Mouse (Mus musculus): ENCODE measurements at regions not wholly inside any gene's neighbourhood (a gene's known extent, or its start where the extent isn't known, plus 50 kb on each side); places are given as distances from the start of the nearest gene placed in this dataset.

DNA sequence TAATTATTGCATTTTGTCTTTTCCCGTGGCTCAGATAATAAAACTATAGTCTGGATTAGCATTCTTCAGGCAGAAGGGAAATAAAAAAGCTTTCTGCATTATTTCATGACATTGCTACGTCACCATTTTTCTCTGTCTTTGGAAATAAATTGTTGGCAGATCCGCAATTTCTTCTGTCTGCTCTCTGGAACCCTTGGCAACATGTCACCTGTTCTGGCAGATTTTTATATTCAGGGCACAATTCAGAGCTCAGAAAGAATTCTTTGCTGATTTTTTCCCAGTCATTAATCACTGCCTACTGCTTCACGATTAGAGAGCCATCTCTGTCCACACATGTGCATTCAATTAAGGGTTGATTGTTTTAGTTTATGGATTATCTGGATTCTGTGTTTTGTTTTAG lies 460.5 kb downstream of the Cdh8 start:
- no peak overlapping the region for H3K27ac ChIP-seq
- no peaks in the 10 kb centered on the region for H3K36me3 ChIP-seq
- H3K9me3 ChIP-seq (replicated peaks): no peaks in the 10 kb centered on the region
- DNase-seq (ENCODE audit: low spot score): no peak
- no peaks in the 10 kb centered on the region for H3K27me3 ChIP-seq (ENCODE audit: low read depth, poor library complexity, severe bottlenecking)
- WGBS: 71% methylated on average over 4 of the region's 4 CpGs
- no peaks in the 10 kb centered on the region for H3K4me1 ChIP-seq
- H3K4me3 ChIP-seq: no peak overlapping the region

GRCm38 (mm10) chr8:98913159-98913777 lies 503.0 kb downstream of the Cdh8 start:
- 88% methylated on average over 3 of the region's 3 CpGs for WGBS
- DNase-seq (ENCODE audit: low spot score): no peak
- no peak overlapping the region for H3K27ac ChIP-seq

DNA sequence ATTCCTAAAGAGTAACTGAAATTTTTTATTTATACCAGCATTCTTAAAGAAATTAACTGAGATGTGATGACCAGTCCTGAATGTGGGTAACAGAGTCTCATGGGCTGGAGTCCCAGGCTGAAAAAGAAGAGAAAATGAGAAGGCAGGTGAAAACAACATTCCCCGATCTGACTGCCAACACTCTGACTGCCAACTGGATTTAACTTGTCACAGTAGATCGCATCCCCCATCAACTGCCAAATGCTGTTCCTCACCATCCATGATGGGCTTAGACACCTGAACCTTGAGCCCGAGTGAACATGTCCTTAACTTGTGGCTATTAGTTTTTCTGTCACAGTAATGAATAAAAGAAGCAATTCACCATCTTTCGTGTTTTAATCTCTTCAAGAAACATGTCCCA lies 522.9 kb downstream of the Cdh8 start:
- H3K27ac ChIP-seq: no peak overlapping the region
- WGBS: 91% methylated on average over 4 of the region's 4 CpGs
- H3K27me3 ChIP-seq (ENCODE audit: low read depth, poor library complexity, severe bottlenecking): no peaks in the 10 kb centered on the region

More at GRCm38 (mm10) chr8:98913159-98913777, 503.0 kb downstream of the Cdh8 start:
- H3K4me1 ChIP-seq: no peaks in the 10 kb centered on the region
- no peaks in the 10 kb centered on the region for H3K9me3 ChIP-seq (replicated peaks)
- no peak overlapping the region for H3K4me3 ChIP-seq
- H3K36me3 ChIP-seq: no peaks in the 10 kb centered on the region
- H3K27me3 ChIP-seq (ENCODE audit: low read depth, poor library complexity, severe bottlenecking): no peaks in the 10 kb centered on the region

DNA sequence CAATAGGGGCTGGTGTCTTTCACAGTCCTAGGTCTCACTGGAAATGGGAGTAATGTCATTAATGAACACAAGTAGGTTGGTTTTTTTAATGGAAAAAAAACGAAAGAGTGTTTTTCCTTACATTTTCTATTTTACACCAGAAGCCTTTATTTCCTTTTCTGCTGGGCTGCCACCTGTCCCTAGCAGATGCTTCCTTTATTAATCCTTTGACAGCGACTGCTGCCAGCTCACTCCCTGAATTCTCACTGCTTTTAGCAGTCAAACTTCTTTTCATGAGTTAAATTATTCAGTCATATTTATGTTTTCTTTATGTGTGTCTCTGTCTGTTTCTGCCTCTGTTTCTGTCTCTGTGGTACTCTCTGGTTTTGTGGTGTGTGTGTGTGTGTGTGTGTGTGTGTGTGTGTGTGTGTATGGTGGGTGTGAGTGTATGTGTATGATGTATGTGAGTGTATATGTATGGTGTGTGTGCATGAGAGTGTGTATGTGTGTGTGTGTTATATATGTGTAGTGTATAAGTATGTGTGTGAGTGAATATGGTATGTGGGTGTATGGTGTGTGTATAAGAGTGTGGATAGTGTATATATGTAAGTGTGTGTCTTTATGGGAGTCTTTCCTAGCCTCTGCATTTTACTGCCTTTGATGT lies 554.5 kb downstream of the Cdh8 start:
- Histone ChIP-seq H3K4me1 (peaks cover 5% of the 10 kb centered on the region), H3K4me3 (no peak overlapping the region), H3K27me3 (ENCODE audit: low read depth, poor library complexity, severe bottlenecking) (no peaks in the 10 kb centered on the region), H3K9me3 (replicated peaks) (no peaks in the 10 kb centered on the region), H3K36me3 (no peaks in the 10 kb centered on the region), H3K27ac (no peak overlapping the region)
- 80% methylated on average over 2 of the region's 2 CpGs for WGBS
- DNase-seq (ENCODE audit: low spot score): no peak

More for the DNA sequence above, 522.9 kb downstream of the Cdh8 start:
- Histone ChIP-seq H3K36me3 (no peaks in the 10 kb centered on the region), H3K4me1 (no peaks in the 10 kb centered on the region), H3K4me3 (no peak overlapping the region), H3K9me3 (replicated peaks) (no peaks in the 10 kb centered on the region)
- DNase-seq (ENCODE audit: low spot score): no peak

GRCm38 (mm10) chr8:98861175-98861574 lies 555.1 kb downstream of the Cdh8 start:
- no peaks in the 10 kb centered on the region for H3K36me3 ChIP-seq
- DNase-seq (ENCODE audit: low spot score): no peak
- no peaks in the 10 kb centered on the region for H3K27me3 ChIP-seq (ENCODE audit: low read depth, poor library complexity, severe bottlenecking)
- WGBS: 81% methylated on average over 4 of the region's 4 CpGs
- no peaks in the 10 kb centered on the region for H3K9me3 ChIP-seq (replicated peaks)
- H3K27ac ChIP-seq: no peak overlapping the region
- no peak overlapping the region for H3K4me3 ChIP-seq
- H3K4me1 ChIP-seq: peaks cover 5% of the 10 kb centered on the region

GRCm38 (mm10) chr8:98860416-98860815 lies 555.9 kb downstream of the Cdh8 start:
- no peak overlapping the region for H3K27ac ChIP-seq
- no peaks in the 10 kb centered on the region for H3K27me3 ChIP-seq (ENCODE audit: low read depth, poor library complexity, severe bottlenecking)
- 50% methylated on average over 5 of the region's 5 CpGs for WGBS
- H3K9me3 ChIP-seq (replicated peaks): no peaks in the 10 kb centered on the region
- DNase-seq (ENCODE audit: low spot score): peak; percentile 45
- peaks cover 5% of the 10 kb centered on the region for H3K4me1 ChIP-seq
- no peaks in the 10 kb centered on the region for H3K36me3 ChIP-seq
- H3K4me3 ChIP-seq: no peak overlapping the region

DNA sequence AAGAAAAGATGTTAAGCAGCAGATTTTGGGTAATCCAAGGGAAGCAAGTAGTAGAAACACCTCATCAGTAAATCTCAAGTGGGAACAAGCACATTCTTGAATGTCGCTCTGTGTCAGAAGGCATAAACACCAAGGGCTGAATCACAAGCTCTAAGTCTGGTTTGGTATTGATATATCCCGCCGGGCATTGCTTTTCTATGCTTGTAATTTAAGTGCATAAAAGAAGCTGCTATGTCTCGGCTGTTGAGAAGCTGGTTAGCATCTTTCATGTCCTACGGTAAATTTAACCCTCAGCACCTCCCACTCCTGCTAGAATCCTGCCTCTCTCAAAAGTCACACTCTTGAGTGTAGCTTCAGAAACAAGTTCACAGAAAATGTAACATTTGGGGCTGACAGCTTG lies 586.8 kb downstream of the Cdh8 start:
- Histone ChIP-seq H3K4me3 (no peak overlapping the region), H3K27me3 (ENCODE audit: low read depth, poor library complexity, severe bottlenecking) (no peaks in the 10 kb centered on the region), H3K36me3 (no peaks in the 10 kb centered on the region), H3K9me3 (replicated peaks) (no peaks in the 10 kb centered on the region), H3K27ac (no peak overlapping the region), H3K4me1 (no peaks in the 10 kb centered on the region)
- no peak for DNase-seq (ENCODE audit: low spot score)
- 84% methylated on average over 5 of the region's 5 CpGs for WGBS

GRCm38 (mm10) chr8:98829006-98829405 lies 587.3 kb downstream of the Cdh8 start:
- no peaks in the 10 kb centered on the region for H3K4me1 ChIP-seq
- DNase-seq (ENCODE audit: low spot score): no peak
- no peaks in the 10 kb centered on the region for H3K36me3 ChIP-seq
- H3K4me3 ChIP-seq: no peak overlapping the region
- no peaks in the 10 kb centered on the region for H3K9me3 ChIP-seq (replicated peaks)
- H3K27ac ChIP-seq: no peak overlapping the region
- H3K27me3 ChIP-seq (ENCODE audit: low read depth, poor library complexity, severe bottlenecking): no peaks in the 10 kb centered on the region
- WGBS: 73% methylated on average over 4 of the region's 4 CpGs

DNA sequence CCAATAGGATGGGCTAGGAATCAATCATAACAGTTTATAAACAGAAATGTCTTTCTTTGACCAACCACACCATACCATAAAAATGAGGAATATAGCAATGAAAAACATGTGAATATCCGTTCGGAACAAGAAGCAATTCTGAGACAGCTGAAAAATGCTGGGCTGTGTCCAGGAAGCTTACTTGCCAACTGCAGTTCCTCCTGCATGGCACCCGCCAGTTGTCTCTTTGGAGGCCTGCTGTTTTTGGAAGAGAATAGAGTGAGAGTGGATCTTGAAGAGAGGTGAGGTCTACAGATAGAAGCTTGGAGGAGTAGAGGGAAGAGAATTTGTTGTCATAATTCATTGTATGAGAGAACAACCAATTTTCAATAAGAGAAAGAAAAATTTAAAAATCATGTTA lies 604.3 kb downstream of the Cdh8 start:
- Histone ChIP-seq H3K4me1 (no peaks in the 10 kb centered on the region), H3K36me3 (no peaks in the 10 kb centered on the region), H3K4me3 (no peak overlapping the region), H3K27ac (no peak overlapping the region), H3K9me3 (replicated peaks) (no peaks in the 10 kb centered on the region), H3K27me3 (ENCODE audit: low read depth, poor library complexity, severe bottlenecking) (no peaks in the 10 kb centered on the region)
- 92% methylated on average over 3 of the region's 3 CpGs for WGBS
- no peak for DNase-seq (ENCODE audit: low spot score)

DNA sequence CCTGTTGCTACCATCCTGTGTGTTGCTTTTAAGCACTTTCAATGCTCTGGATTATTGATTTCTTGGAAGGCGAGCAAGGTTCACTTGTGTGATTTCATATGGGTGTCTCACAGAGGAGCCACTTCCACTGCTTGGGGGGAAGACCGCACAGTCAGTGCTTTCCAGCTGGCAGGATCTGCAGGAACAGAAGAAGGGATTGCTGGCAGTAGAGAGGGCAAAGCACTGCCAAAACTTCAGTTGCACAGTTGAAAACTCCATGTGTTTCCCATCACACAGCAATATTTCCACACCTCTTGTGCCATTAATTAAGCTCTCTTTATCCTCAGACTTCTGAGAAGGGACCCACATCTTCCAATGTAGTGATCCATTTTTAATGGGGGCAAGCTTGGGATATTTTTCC lies 618.8 kb downstream of the Cdh8 start:
- Histone ChIP-seq H3K9me3 (replicated peaks) (no peaks in the 10 kb centered on the region), H3K4me1 (no peaks in the 10 kb centered on the region), H3K36me3 (no peaks in the 10 kb centered on the region), H3K27me3 (ENCODE audit: low read depth, poor library complexity, severe bottlenecking) (no peaks in the 10 kb centered on the region), H3K27ac (no peak overlapping the region), H3K4me3 (no peak overlapping the region)
- 81% methylated on average over 2 of the region's 2 CpGs for WGBS
- no peak for DNase-seq (ENCODE audit: low spot score)

DNA sequence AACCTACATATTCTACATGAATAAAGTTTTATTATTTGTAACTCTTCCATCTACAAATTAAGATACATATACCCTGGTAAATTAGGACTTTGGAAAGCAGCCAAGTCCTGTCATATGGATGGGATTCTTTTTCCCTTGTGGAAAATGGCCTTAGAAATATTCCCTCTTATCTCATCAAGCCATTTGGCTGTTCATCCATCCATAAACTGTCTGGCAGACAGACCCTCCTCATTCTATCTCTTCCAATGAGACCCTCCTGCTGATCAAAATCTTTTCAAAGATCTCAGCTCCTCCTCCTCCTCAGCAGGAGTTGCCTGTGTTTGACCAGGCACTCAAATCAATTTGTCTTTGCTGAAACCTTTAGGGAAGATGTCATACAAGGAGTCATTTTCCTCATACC lies 649.2 kb downstream of the Cdh8 start:
- DNase-seq (ENCODE audit: low spot score): no peak
- Histone ChIP-seq H3K4me3 (no peak overlapping the region), H3K4me1 (no peaks in the 10 kb centered on the region), H3K36me3 (no peaks in the 10 kb centered on the region), H3K9me3 (replicated peaks) (no peaks in the 10 kb centered on the region), H3K27me3 (ENCODE audit: low read depth, poor library complexity, severe bottlenecking) (no peaks in the 10 kb centered on the region), H3K27ac (no peak overlapping the region)

GRCm38 (mm10) chr8:98756596-98756995 lies 659.7 kb downstream of the Cdh8 start:
- Histone ChIP-seq H3K36me3 (no peaks in the 10 kb centered on the region), H3K27ac (no peak overlapping the region), H3K27me3 (ENCODE audit: low read depth, poor library complexity, severe bottlenecking) (no peaks in the 10 kb centered on the region), H3K4me3 (no peak overlapping the region), H3K9me3 (replicated peaks) (no peaks in the 10 kb centered on the region), H3K4me1 (no peaks in the 10 kb centered on the region)
- DNase-seq (ENCODE audit: low spot score): no peak

GRCm38 (mm10) chr8:98755795-98756194 lies 660.5 kb downstream of the Cdh8 start:
- H3K4me1 ChIP-seq: no peaks in the 10 kb centered on the region
- H3K4me3 ChIP-seq: no peak overlapping the region
- 87% methylated on average over 2 of the region's 2 CpGs for WGBS
- H3K27me3 ChIP-seq (ENCODE audit: low read depth, poor library complexity, severe bottlenecking): no peaks in the 10 kb centered on the region
- H3K9me3 ChIP-seq (replicated peaks): no peaks in the 10 kb centered on the region
- DNase-seq (ENCODE audit: low spot score): no peak
- no peak overlapping the region for H3K27ac ChIP-seq
- H3K36me3 ChIP-seq: no peaks in the 10 kb centered on the region

GRCm38 (mm10) chr8:98752367-98752766 lies 663.9 kb downstream of the Cdh8 start:
- H3K4me3 ChIP-seq: no peak overlapping the region
- 56% methylated on average over 6 of the region's 6 CpGs for WGBS
- H3K27me3 ChIP-seq (ENCODE audit: low read depth, poor library complexity, severe bottlenecking): no peaks in the 10 kb centered on the region
- no peak overlapping the region for H3K27ac ChIP-seq
- H3K36me3 ChIP-seq: no peaks in the 10 kb centered on the region
- H3K4me1 ChIP-seq: no peaks in the 10 kb centered on the region
- no peaks in the 10 kb centered on the region for H3K9me3 ChIP-seq (replicated peaks)
- DNase-seq (ENCODE audit: low spot score): no peak
